Mouse (Mus musculus) hindbrain, embryonic 15.5 days (tissue): Measurements from ENCODE around the gene Nudt9. TPM values are rescaled to one million over a fixed set of nuclear protein-coding genes. Genes with fewer than 3 reads are reported as not detected.

Experiments
- ATAC-seq: fragments of 200-750 bp; cut with Nextera tagmentation; 2 replicates; pipeline ENCODE4 v1.8.0; 2017; ENCODE audit warnings: low read depth, moderate number of reproducible peaks, moderate TSS enrichment; ENCODE audit not compliant: low FRiP score
- H3K27ac ChIP-seq: fragments of 300-500 bp; sonication (generic); replicated peaks from 2 replicates; pipeline ENCODE4 v1.5.1; 2015; ENCODE audit warnings: mild to moderate bottlenecking, inconsistent platforms
- H3K27me3 ChIP-seq: fragments of 300-500 bp; sonication (generic); 2 replicates; pipeline ENCODE4 v1.6.1; 2015; ENCODE audit warnings: control low read depth, inconsistent platforms
- H3K36me3 ChIP-seq: fragments of 300-500 bp; sonication (generic); 2 replicates; pipeline ENCODE4 v1.6.1; 2015; ENCODE audit warnings: control low read depth, inconsistent platforms
- H3K4me1 ChIP-seq: fragments of 300-500 bp; sonication (generic); replicated peaks from 2 replicates; pipeline ENCODE4 v1.6.1; 2015; ENCODE audit warnings: control low read depth, inconsistent platforms
- H3K4me2 ChIP-seq: fragments of 300-500 bp; sonication (generic); 2 replicates; pipeline ENCODE4 v1.6.1; 2015; ENCODE audit warnings: moderate library complexity, mild to moderate bottlenecking, inconsistent platforms
- H3K4me3 ChIP-seq: fragments of 300-500 bp; sonication (generic); 2 replicates; pipeline ENCODE4 v1.5.1; 2015; ENCODE audit warnings: mild to moderate bottlenecking, inconsistent platforms
- H3K9ac ChIP-seq: fragments of 300-500 bp; sonication (generic); 2 replicates; pipeline ENCODE4 v1.6.1; 2015; ENCODE audit warnings: inconsistent platforms
- H3K9me3 ChIP-seq: fragments of 300-500 bp; sonication (generic); 2 replicates; pipeline ENCODE4 v1.6.1; 2016; ENCODE audit warnings: control low read depth, inconsistent platforms
- WGBS: fragments of 180-500 bp; shearing (Covaris S2); methylation state at CpG from one replicate; pipeline ENCODE4 v1.1.7; 2015; 5-methylcytosine and 5-hydroxymethylcytosine counted together
- polyA plus RNA-seq: library from polyadenylated mRNA; unstranded; fragments of >200 nt; fragmentation: Nextera tagmentation; extraction: Ambion mirVana; gene quantifications from 2 replicates; pipeline ENCODE4 v1.2.1, GENCODE M21; 2015

Gene Nudt9
- polyA plus RNA-seq, 1 experiment from 2014 or later: 67.9 TPM

DNA sequence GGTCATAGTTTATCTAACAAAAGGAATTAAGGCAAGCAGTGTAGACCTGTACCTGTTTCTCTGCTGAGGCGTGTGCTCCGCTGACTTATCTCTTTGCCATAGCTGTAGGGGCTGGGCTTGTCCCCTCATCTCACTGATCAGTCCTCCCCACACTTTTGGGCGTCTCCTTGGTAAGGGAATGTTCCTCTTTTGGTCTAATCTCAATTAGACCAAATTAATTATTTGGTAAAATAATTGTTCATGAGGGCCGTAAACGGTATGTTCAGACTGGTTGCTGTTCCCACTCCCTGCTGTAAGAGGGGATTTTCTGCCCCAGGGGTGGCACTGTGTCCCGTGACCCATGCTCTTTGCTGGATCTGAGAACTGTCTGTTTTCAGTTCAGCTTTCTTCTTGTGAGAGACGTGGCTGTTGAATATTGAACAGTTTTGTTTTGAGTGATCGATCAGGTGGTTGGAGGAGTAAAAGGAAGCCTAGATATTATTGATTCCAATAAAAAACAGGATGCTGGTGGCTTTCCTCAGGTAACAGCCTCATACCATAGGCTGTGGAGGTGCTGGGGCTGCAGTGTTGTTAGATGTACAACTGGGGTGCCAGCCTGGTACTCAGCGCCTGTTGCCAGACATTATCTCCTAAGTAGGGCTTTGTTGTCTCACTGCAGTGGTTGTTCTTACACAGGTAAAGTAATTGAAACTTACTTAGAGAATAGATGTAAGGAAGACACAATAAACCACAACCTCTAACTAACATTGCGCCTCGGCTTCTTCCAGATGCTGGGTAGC is 16.9 kb downstream of the Nudt9 start:
- H3K36me3 ChIP-seq: peaks cover 40% of the 10 kb centered on the region
- no peak overlapping the region for H3K4me3 ChIP-seq
- H3K27ac ChIP-seq: no peak overlapping the region
- H3K27me3 ChIP-seq: no peaks in the 10 kb centered on the region
- ATAC-seq: no peak
- H3K9me3 ChIP-seq: no peaks in the 10 kb centered on the region
- H3K4me2 ChIP-seq: no peak overlapping the region
- H3K9ac ChIP-seq: no peak overlapping the region
- 0 out of 2 replicates have a peak, but pooled peaks cover 3% of the 10 kb centered on the region for H3K4me1 ChIP-seq
- 92% methylated on average over 11 of the region's 11 CpGs for WGBS

DNA sequence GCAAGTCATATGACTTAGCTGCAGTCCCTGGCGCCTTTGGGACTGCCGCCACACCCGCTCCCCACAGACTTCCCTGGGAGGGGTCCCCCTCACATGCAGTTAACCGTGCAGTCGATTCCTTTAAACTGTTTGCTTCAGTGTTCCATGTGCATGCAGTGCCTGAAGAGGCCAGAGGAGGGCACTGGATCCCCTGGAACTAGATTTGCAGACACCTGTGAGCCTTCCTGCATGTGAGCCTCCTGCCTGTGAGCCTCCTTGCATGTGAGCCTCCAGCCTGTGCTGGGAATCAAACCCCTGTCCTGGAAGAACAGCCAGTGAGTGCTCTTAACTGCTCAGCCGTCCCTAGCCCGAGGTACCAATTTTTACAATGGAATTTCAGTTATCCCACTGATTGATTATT is 22.6 kb downstream of the Nudt9 start:
- H3K4me3 ChIP-seq: no peak overlapping the region
- 91% methylated on average over 7 of the region's 7 CpGs for WGBS
- no peak overlapping the region for H3K4me2 ChIP-seq

DNA sequence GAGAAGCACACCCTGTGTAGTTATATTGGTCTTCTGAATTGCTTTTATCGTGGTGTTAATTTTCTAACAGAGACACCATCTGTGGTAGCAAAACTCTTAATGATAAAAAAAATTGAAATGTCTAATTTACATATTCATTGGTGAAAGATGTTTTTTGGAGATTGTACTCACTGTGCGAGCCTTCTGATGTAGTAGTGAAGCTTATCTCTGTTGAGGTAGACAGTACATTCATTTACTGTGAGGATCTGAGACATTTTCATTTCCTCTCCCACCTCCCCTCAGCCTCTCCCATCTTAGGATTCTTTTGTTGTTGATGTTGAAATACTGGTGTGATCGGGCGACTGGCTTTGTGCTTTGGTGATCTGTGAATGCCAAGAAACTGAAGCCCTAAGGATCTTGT is 24.9 kb downstream of the Nudt9 start:
- Histone ChIP-seq H3K9ac (no peak overlapping the region), H3K27ac (peak overlapping the region; percentile 11; the same call in 1 of the 2 replicates), H3K4me2 (no peak overlapping the region), H3K4me1 (peaks cover 6% of the 10 kb centered on the region; the same call in 1 of the 2 replicates), H3K27me3 (no peaks in the 10 kb centered on the region), H3K36me3 (no peaks in the 10 kb centered on the region), H3K4me3 (no peak overlapping the region), H3K9me3 (no peaks in the 10 kb centered on the region)
- 52% methylated on average over 4 of the region's 4 CpGs for WGBS
- no peak for ATAC-seq

More for the DNA sequence above, 22.6 kb downstream of the Nudt9 start:
- no peak overlapping the region for H3K27ac ChIP-seq
- ATAC-seq: no peak
- H3K9me3 ChIP-seq: no peaks in the 10 kb centered on the region
- no peak overlapping the region for H3K9ac ChIP-seq
- H3K27me3 ChIP-seq: no peaks in the 10 kb centered on the region
- H3K36me3 ChIP-seq: 0 out of 2 replicates have a peak, but pooled peaks cover 4% of the 10 kb centered on the region
- H3K4me1 ChIP-seq: peaks cover 6% of the 10 kb centered on the region; the same call in 1 of the 2 replicates

DNA sequence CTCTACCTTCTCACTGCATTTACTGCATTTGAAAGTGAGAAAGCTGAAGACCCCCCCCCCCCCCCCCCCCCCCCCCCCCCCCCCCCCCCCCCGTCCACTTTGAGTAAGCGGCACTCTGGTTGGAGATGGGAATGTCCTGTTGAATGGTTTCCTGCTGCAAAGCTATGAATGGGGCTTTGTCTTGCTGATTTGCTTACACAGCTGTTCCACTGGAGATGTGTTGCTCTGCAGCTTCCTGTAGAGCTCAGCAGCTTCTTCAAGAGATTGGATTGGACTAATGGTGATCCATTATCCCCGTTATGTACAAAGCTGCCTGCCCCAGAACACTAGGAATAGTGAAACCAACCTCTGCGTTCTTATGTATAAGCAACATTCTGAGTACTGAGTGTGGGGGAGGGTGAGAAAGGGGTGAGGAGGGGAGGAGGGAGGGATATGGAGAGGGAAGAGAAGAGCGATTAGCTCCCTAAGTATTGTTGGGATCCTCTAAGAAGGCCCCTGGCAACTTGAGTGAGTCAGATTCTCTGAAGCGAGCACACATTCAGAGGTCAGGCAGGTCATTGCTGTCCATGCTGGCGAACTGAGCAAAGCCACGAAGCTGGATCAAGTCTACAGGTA is 26.3 kb downstream of the Nudt9 start:
- H3K4me2 ChIP-seq: 0 out of 2 replicates have a peak overlapping the region, but pooled peaks have one; percentile 7
- no peak overlapping the region for H3K4me3 ChIP-seq
- no peak overlapping the region for H3K9ac ChIP-seq
- peaks cover 12% of the 10 kb centered on the region; the same call in 1 of the 2 replicates for H3K4me1 ChIP-seq
- H3K9me3 ChIP-seq: no peaks in the 10 kb centered on the region
- no peaks in the 10 kb centered on the region for H3K27me3 ChIP-seq
- ATAC-seq: peak; percentile 90
- H3K36me3 ChIP-seq: no peaks in the 10 kb centered on the region
- WGBS: 5% methylated on average over 7 of the region's 8 CpGs
- peak overlapping the region; percentile 66 for H3K27ac ChIP-seq

DNA sequence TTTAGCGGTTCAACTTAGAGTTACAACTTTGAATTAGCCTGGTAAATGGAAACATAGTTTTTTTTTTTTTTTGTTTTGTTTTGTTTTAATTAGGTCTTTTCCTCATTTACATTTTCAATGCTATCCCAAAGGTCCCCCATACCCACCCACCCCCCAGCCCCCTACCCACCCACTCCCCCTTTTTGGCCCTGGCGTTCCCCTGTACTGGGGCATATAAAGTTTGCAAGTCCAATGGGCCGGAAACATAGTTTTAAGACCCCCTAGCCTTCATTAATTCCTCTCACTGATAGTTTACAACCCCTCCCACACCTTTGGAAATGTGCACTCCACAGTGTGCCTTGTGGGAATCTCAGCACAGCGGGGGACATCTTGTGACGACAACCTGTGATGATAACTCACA is 27.5 kb downstream of the Nudt9 start:
- H3K27ac ChIP-seq: no peak overlapping the region
- no peak overlapping the region for H3K4me3 ChIP-seq
- H3K9ac ChIP-seq: no peak overlapping the region
- H3K4me1 ChIP-seq: peaks cover 12% of the 10 kb centered on the region; the same call in 1 of the 2 replicates
- peak; percentile 86 for ATAC-seq
- H3K27me3 ChIP-seq: no peaks in the 10 kb centered on the region
- 70% methylated on average over 5 of the region's 5 CpGs for WGBS
- H3K36me3 ChIP-seq: no peaks in the 10 kb centered on the region
- no peak overlapping the region for H3K4me2 ChIP-seq
- H3K9me3 ChIP-seq: no peaks in the 10 kb centered on the region

DNA sequence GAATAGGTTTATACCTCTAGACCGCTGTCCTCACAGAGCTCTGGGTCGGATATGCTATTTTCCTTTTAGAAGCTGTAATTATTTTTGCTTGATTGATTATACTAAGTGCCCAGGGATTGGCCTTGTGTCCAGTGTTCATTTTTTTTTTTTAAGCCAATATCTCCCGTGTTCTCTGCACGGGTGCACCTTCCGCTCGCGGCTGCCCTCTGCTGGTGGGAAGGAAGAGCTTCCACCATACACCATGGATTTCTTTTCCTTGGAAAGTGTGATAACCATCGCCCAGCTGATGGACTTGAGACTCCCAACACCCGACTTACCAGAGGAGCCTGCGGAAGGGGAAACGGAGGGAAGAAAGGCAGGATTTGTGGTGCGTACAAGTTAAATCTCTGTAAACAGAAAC is 28.3 kb downstream of the Nudt9 start:
- ATAC-seq: no peak
- H3K27me3 ChIP-seq: no peaks in the 10 kb centered on the region
- no peak overlapping the region for H3K27ac ChIP-seq
- H3K4me3 ChIP-seq: no peak overlapping the region
- no peak overlapping the region for H3K4me2 ChIP-seq
- H3K9me3 ChIP-seq: no peaks in the 10 kb centered on the region
- no peaks in the 10 kb centered on the region for H3K36me3 ChIP-seq
- peaks cover 12% of the 10 kb centered on the region; the same call in 1 of the 2 replicates for H3K4me1 ChIP-seq
- 32% methylated on average over 12 of the region's 12 CpGs for WGBS
- H3K9ac ChIP-seq: no peak overlapping the region

DNA sequence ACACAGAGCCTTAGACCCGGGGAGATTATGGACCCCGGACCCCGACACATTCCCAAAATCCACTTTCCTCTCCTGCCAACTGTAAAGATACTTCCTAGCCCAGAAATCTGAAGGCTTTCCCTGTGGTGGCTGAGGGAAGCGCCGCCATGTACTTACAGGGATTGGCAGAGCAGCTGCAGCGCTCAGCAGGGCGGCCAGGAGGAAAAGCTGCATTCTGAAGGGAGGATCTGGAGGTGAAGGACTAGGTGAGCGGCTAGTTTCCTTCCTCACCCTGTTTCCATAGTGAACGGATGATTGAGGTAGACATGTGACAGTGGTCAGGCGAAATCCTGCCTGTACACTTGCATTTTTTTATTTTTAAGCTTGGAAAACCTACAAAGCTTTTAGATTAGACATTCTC is 30.3 kb downstream of the Nudt9 start:
- Histone ChIP-seq H3K4me2 (no peak overlapping the region), H3K9me3 (no peaks in the 10 kb centered on the region), H3K36me3 (no peaks in the 10 kb centered on the region), H3K4me1 (peaks cover 12% of the 10 kb centered on the region; the same call in 1 of the 2 replicates), H3K27me3 (no peaks in the 10 kb centered on the region), H3K9ac (0 out of 2 replicates have a peak overlapping the region, but pooled peaks have one; percentile 10), H3K27ac (0 out of 2 replicates have a peak overlapping the region, but pooled peaks have one; percentile 45), H3K4me3 (no peak overlapping the region)
- ATAC-seq: no peak
- WGBS: 45% methylated on average over 10 of the region's 10 CpGs

DNA sequence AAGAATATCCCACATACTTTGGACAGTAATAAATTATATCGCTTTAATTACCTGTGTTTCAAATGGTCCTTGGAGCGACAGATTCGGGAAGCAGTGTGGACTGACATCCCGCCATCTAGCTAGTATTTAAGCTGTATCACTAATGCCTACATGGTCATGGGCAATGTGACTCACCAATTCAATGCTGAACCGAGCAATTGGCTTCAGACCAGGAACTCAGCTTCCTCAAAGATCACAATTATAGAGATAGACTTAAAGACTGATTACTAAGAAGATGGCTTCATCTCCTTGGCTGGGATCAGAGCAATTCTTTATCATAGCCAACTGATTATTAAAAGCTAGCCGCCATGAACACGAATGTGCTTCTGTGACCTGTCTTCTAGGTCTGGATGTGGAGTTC is 31.4 kb downstream of the Nudt9 start, which contains the start of gene Gm17660:
Gene Gm17660, minus strand, starts transcription at position 101 of the 400 bp plus-strand sequence.
- WGBS: 96% methylated on average over 7 of the region's 7 CpGs
- H3K27ac ChIP-seq: 0 out of 2 replicates have a peak within 1 kb of the TSS, but pooled peaks have one; percentile 45

DNA sequence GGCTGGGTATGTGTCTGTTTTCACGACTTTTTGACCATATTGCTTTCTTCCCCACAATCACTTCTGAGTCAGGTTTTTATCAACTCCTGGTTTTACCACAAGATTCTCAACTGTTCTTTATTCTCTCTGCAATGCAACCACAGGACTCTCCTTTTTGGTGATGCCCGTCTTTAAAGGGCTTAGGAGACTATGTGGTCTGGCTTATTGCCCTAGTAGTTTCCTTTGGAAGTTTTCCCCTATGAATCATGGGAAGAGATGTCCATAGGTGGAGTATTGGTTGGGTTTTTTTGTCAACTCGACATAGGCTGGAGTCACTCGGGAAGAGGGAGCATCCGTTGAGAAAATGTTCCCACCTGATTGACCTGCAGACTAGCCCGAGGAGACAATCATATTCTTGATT is 34.6 kb downstream of the Nudt9 start:
- Histone ChIP-seq H3K4me2 (no peak overlapping the region), H3K9ac (no peak overlapping the region), H3K4me3 (no peak overlapping the region), H3K4me1 (peaks cover 6% of the 10 kb centered on the region; the same call in 1 of the 2 replicates), H3K27ac (no peak overlapping the region), H3K36me3 (peaks cover 4% of the 10 kb centered on the region; the same call in 1 of the 2 replicates), H3K9me3 (no peaks in the 10 kb centered on the region), H3K27me3 (no peaks in the 10 kb centered on the region)
- WGBS: 92% methylated on average over 6 of the region's 6 CpGs
- no peak for ATAC-seq

More for the DNA sequence above, 31.4 kb downstream of the Nudt9 start, which contains the start of gene Gm17660:
- Histone ChIP-seq H3K27me3 (no peaks in the 10 kb centered on the region), H3K4me2 (no peak within 1 kb of the TSS), H3K9me3 (no peaks in the 10 kb centered on the region), H3K36me3 (no peaks in the 10 kb centered on the region), H3K4me1 (peaks cover 10% of the 10 kb centered on the region; the same call in 1 of the 2 replicates), H3K4me3 (no peak within 1 kb of the TSS), H3K9ac (no peak within 1 kb of the TSS)
- ATAC-seq: no peak

DNA sequence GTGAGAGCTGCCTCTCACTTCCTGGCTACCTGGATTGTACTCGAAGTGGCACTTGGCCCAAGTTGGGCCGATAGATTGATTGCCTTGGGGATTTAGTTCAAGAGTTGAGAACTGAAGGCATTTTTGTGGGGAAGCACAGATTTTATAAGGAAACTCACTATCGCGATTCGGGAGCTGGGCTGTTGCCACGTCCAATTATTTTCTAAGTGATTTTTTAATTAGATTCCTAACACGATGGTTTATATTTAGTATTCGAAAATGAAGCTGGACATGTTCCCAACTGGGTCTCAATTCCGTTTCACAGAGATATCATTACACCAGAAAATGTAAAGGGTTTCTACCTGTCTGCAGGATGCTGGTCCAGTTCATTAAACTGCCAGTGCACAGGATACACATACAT is 39.3 kb downstream of the Nudt9 start:
- no peak overlapping the region for H3K4me3 ChIP-seq
- no peak overlapping the region for H3K4me2 ChIP-seq
- WGBS: 81% methylated on average over 9 of the region's 9 CpGs
- no peaks in the 10 kb centered on the region for H3K9me3 ChIP-seq
- no peaks in the 10 kb centered on the region for H3K4me1 ChIP-seq
- H3K36me3 ChIP-seq: peaks cover 22% of the 10 kb centered on the region
- H3K27ac ChIP-seq: no peak overlapping the region
- H3K9ac ChIP-seq: no peak overlapping the region
- H3K27me3 ChIP-seq: no peaks in the 10 kb centered on the region
- ATAC-seq: no peak

DNA sequence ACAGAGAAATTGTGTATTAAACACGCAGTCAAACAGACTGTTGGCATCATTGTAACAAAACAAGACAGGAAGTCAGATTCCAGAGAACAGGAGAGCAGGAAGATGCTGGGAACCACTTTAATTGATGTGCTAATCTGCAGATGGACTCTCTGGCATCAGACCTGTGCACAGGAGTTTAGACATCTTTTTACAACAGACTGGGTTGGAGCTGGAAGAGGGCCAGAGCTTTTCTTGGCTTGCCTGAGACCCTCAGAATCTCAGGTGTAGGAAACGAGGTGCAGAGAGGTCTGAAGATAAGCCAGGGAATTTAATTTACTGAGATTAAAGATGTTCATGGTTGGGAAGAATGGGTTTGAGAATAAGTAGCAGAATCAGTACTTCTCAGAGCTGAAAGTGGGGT is 43.6 kb downstream of the Nudt9 start:
- Histone ChIP-seq H3K4me1 (no peaks in the 10 kb centered on the region), H3K4me3 (no peak overlapping the region), H3K9ac (no peak overlapping the region), H3K4me2 (no peak overlapping the region), H3K9me3 (no peaks in the 10 kb centered on the region), H3K27me3 (no peaks in the 10 kb centered on the region), H3K36me3 (peaks cover 22% of the 10 kb centered on the region), H3K27ac (no peak overlapping the region)
- 88% methylated on average over 2 of the region's 2 CpGs for WGBS
- no peak for ATAC-seq
